Mouse (Mus musculus) retina, postnatal 1 day (tissue): ENCODE measurements at regions not wholly inside any gene's neighbourhood (a gene's known extent, or its start where the extent isn't known, plus 50 kb on each side); places are given as distances from the start of the nearest gene placed in this dataset.

ENCODE experiments used
- DNase-seq: peaks from one replicate; pipeline ENCODE4 v3.0.0-alpha.2; 2012

GRCm38 (mm10) chr3:80631391-80631790, 171.2 kb downstream of the Gria2 start:
- no peak for DNase-seq

DNA sequence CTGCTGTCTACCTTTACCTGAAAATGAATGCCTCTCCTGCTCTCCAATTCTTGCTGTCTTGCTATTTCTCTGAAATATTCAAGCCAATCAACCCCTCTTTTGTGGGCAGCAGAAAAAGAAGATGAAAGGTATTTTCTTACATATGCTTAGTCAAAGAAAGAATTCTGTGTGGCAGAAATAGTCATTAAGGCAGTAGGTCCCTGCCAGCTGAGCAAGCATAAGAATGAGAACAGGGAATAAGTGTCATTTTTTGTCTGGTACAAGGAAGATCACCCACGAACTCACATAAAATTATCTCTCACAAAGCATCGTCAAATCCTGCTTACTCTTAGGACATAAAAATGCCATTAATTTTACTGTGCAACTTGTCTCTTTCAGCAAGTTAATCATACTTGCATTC, 192.2 kb downstream of the Gria2 start:
- no peak for DNase-seq

DNA sequence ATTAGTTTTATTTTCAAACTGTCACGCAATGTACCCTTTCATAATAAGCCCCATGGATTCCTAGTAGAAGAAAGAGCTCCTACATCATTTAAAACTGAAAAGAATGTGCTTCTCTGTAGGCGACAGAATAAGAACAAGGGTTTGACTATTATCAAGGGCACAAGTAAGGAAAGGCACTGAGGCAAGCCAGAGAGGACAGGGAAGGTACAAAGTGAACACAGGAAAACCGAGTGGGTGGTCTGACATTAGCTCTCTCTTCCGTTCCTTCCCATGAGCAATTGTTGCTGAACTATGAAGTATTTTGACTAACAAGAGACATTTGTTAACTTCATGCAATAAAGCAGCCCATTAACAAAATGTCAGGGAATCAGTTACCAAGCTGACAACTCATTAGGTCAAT, 194.2 kb downstream of the Gria2 start:
- peak; percentile 77 for DNase-seq

DNA sequence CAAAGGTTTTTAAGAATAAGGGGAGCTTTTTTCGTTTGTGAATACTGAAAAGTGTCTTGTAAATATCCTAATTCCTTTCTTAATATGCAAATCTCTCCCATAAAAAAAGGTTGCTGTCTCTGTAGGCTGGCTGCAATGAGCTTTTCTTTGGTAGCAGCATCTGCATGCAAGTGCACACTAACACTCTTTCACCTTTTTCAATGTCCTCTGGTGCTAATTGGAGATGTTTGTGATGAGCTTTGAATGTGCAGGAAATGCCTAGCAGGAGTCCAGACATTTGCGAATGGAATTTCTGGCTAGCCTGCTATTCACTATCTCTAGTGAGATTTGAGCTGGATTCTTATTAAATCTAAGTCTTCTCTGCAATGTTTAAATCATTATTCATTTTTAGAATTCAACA, 194.8 kb downstream of the Gria2 start:
- DNase-seq = peak; percentile 9

GRCm38 (mm10) chr3:80597549-80597948, 205.1 kb downstream of the Gria2 start:
- no peak for DNase-seq

DNA sequence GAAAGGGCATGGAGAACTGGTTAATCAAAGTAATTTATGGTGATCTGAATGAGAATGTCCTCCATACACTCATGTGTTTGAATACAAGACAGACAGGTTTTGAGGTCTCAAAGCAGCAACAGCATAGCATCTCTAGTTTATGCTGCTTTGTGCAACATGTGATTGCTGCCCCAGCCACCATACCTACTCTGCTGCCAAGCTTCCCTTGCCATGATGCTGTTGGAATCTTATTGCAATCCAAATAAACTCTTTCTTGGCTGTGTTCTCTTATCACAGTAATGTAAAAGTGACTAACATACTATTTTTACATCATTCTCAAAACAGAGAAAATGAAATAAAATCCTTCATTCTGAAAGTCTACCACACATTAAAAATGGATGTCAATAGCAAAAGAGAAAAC, 235.1 kb downstream of the Gria2 start:
- DNase-seq = no peak

DNA sequence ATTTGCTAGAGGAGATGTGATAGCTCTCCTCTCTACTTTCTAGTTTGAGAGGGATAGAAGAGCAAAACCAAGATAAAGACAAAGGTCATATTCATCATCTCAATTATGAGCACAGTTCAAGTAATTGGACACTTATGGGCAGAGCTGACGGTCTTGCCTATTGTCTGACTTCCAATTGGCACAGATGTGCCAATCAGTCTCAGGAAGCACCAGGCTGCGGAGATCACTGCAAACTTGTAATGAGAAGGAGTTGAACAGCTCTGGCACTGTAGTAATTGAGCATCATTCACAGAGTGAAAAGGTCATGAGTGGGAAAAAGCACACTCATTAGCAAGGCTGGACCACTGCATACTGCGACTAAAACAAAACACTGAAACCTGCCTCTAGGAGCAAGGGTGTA, 236.4 kb downstream of the Gria2 start:
- peak; percentile 69 for DNase-seq

- no peak for DNase-seq
These were observed 256.4 kb downstream of the Gria2 start for GRCm38 (mm10) chr3:80546151-80546695.

- no peak for DNase-seq
These were observed 258.9 kb downstream of the Gria2 start for GRCm38 (mm10) chr3:80543783-80544182.

GRCm38 (mm10) chr3:80541382-80541781, 261.3 kb downstream of the Gria2 start:
- DNase-seq = no peak

DNA sequence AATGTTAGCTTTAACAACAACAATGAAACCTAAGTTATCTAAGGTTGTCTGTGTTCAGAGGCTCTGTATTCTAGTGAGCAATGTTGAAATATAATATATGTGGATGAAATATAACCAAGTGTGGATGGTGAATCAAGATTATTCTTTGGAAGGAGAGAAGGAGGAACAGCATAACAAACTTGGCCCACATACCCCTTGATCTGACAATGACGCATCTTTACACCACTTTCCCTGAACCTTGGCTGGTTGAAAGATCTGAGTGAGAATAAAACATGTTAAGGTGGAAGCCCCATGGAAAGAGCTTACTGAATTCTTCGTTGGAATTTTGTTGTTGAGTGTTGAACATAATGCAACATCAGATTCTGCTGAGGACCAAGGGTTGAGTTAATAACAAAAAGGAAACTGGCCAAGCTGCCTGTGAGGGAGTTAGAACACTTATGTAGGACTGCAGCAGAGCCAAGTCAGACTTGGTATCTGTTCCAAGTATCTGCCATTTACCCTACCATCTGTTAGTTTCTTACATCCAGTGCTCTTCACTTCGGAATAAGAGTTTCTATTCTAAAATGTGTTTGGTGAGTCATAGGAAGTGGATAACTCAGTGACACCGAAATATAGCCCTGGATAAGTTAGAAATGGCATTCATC, 268.8 kb downstream of the Gria2 start:
- no peak for DNase-seq

- DNase-seq = no peak
These were observed 288.6 kb downstream of the Gria2 start for GRCm38 (mm10) chr3:80514026-80514425.

- no peak for DNase-seq
These were observed 293.4 kb downstream of the Gria2 start for GRCm38 (mm10) chr3:80509185-80509584.

DNA sequence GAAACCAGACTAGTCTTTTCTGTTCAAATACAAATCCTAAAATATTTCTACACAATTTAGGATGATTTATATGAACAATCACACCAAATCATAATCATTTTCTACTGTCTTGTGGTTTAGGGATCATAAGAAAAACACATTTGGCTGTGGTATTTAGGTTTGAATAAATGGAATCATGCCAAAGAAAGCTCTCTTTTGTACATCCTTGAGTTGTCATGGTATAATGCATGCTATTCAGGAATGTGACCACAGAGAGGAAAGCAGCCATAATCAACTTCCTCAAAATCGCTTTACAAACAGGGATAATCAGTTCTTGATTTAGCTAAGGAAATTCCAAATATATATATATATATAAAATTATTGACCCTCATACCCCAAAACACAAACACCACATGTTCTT, 295.9 kb downstream of the Gria2 start:
- DNase-seq = no peak

DNA sequence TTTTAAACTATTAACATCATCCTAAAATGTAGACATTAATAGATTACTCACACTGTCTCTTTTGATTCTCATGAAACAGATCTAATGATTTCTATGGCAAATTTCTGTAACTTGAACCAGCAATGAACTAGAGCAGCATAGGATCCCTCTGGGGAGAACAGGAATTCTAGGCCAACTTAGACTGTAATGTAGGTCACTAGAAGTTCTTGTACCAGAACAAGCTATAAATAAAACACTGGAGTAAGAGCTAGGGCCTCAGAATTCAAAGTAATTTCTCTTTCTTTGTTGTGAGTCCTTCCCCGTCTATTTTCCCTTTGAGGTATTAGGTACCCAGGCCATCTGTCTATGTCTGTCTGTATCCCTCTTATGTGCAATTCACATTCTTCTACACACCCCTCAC, 301.5 kb downstream of the Gria2 start:
- DNase-seq = no peak

GRCm38 (mm10) chr3:80496556-80496955, 306.1 kb downstream of the Gria2 start:
- no peak for DNase-seq

DNA sequence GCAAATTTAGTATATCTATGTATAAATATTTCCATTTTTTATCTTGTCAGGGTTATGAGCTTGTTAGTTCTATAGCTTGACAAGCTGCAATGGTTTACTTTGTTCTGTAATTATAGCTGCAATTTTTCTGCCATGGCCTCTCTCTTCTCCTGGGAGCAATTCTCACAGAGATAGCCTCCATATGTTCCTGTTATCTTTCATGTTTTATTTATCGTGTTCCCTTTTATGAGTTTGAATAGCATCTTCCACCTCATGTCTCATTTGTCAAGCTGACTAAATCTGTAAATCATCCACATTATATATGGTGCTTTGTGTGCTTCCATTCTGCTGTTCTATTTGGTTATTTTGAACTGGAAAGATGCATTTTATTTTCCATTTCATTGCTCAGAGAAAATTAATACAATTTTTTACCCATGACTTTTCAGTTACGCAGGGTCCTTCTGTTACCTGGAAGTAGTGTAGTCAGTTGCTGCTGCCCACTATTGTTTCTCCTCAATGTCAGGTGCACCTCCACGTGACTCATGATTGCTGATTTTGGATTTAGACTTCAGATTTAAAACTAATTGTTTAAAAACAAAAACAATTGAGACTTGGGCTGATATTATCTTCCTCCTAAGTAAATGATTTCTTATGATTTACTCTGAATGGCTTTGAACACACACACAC, 318.3 kb downstream of the Gria2 start:
- no peak for DNase-seq

GRCm38 (mm10) chr3:80478676-80479075, 324.0 kb downstream of the Gria2 start:
- no peak for DNase-seq

- DNase-seq = no peak
These were observed 328.9 kb downstream of the Gria2 start for GRCm38 (mm10) chr3:80473686-80474085.
